Mouse (Mus musculus) lung, embryonic 15.5 days (tissue): ENCODE data around the gene Rhox11. TPM values are rescaled to one million over a fixed set of nuclear protein-coding genes. Genes with fewer than 3 reads are reported as not detected.
"Not testable (repeated sequence)": the region's sequence is repeated elsewhere in the genome, so short reads cannot be mapped to it uniquely, and the experiment has no call there.

Source experiments
- ATAC-seq: fragments of 200-750 bp; cut with Nextera tagmentation; 2 replicates; pipeline ENCODE4 v1.8.0; 2017; ENCODE audit warnings: moderate number of reproducible peaks, borderline replicate concordance; ENCODE audit not compliant: low FRiP score, low TSS enrichment; ENCODE audit errors: extremely low read depth
- H3K27ac ChIP-seq: fragments of 300-500 bp; sonication (generic); 2 replicates; pipeline ENCODE4 v1.5.1; 2015; ENCODE audit warnings: moderate library complexity, mild to moderate bottlenecking, inconsistent platforms
- H3K27me3 ChIP-seq: fragments of 300-500 bp; sonication (generic); 2 replicates; pipeline ENCODE4 v1.6.1; 2015; ENCODE audit warnings: inconsistent platforms
- H3K36me3 ChIP-seq: fragments of 300-500 bp; sonication (generic); 2 replicates; pipeline ENCODE4 v1.6.1; 2015; ENCODE audit warnings: inconsistent platforms
- H3K4me1 ChIP-seq: fragments of 300-500 bp; sonication (generic); 2 replicates; pipeline ENCODE4 v1.6.1; 2015; ENCODE audit warnings: inconsistent platforms
- H3K4me2 ChIP-seq: fragments of 300-500 bp; sonication (generic); 2 replicates; pipeline ENCODE4 v1.6.1; 2015; ENCODE audit warnings: inconsistent platforms, mild to moderate bottlenecking, moderate library complexity
- H3K4me3 ChIP-seq: fragments of 300-500 bp; sonication (generic); 2 replicates; pipeline ENCODE4 v1.5.1; 2015; ENCODE audit warnings: mild to moderate bottlenecking, inconsistent platforms
- H3K9ac ChIP-seq: fragments of 300-500 bp; sonication (generic); 2 replicates; pipeline ENCODE4 v1.6.1; 2015; ENCODE audit warnings: inconsistent platforms
- H3K9me3 ChIP-seq: fragments of 300-500 bp; sonication (generic); 2 replicates; pipeline ENCODE4 v1.6.1; 2016; ENCODE audit warnings: inconsistent platforms
- WGBS: fragments of 180-500 bp; shearing (Covaris S2); methylation state at CpG from one replicate; pipeline ENCODE4 v1.1.7; 2015; 5-methylcytosine and 5-hydroxymethylcytosine counted together
- polyA plus RNA-seq: library from polyadenylated mRNA; unstranded; fragments of >200 nt; fragmentation: Nextera tagmentation; extraction: Ambion mirVana; gene quantifications from 2 replicates; pipeline ENCODE4 v1.2.1, GENCODE M21; 2015

The Rhox11 gene
- polyA plus RNA-seq = not detected in 2 replicates

GRCm38 (mm10) chrX:38085041-38085440 lies at the start of gene Rhox11:
TSS of gene Rhox11 (minus strand) at chrX:38085141.
- Histone ChIP-seq H3K9me3 (no peaks in the 10 kb centered on the region), H3K4me2 (no peak within 1 kb of the TSS), H3K36me3 (no peaks in the 10 kb centered on the region), H3K27me3 (no peaks in the 10 kb centered on the region), H3K4me1 (no peaks in the 10 kb centered on the region), H3K9ac (no peak within 1 kb of the TSS), H3K27ac (no peak within 1 kb of the TSS), H3K4me3 (no peak within 1 kb of the TSS)
- ATAC-seq = no peak
- WGBS = 84% methylated on average over 9 of the region's 9 CpGs

- Histone ChIP-seq H3K9me3 (no peaks in the 10 kb centered on the region), H3K4me1 (no peaks in the 10 kb centered on the region), H3K4me2 (no peak overlapping the region), H3K9ac (no peak overlapping the region), H3K36me3 (no peaks in the 10 kb centered on the region), H3K27me3 (no peaks in the 10 kb centered on the region), H3K4me3 (no peak overlapping the region), H3K27ac (no peak overlapping the region)
- no peak for ATAC-seq
- WGBS = 84% methylated on average over 32 of the region's 34 CpGs
These were observed 36.5 kb upstream of the Rhox11 start for GRCm38 (mm10) chrX:38121478-38121877.

- Histone ChIP-seq H3K4me3 (no peak within 1 kb of the TSS), H3K9me3 (no peaks in the 10 kb centered on the region), H3K27ac (no peak within 1 kb of the TSS), H3K4me1 (no peaks in the 10 kb centered on the region), H3K36me3 (no peaks in the 10 kb centered on the region), H3K4me2 (no peak within 1 kb of the TSS), H3K9ac (no peak within 1 kb of the TSS), H3K27me3 (no peaks in the 10 kb centered on the region)
- WGBS = 94% methylated on average over 20 of the region's 20 CpGs
- no peak for ATAC-seq
These were observed 36.0 kb upstream of the Rhox11 start, which contains the start of gene Rhox13 for GRCm38 (mm10) chrX:38120982-38121381. TSS of gene Rhox13 (plus strand) at chrX:38121219.

- no peaks in the 10 kb centered on the region for H3K9me3 ChIP-seq
- H3K4me2 ChIP-seq = no peak within 1 kb of the TSS
- H3K27ac ChIP-seq = no peak within 1 kb of the TSS
- no peaks in the 10 kb centered on the region for H3K36me3 ChIP-seq
- H3K27me3 ChIP-seq = no peaks in the 10 kb centered on the region
- H3K4me1 ChIP-seq = no peaks in the 10 kb centered on the region
- 65% methylated on average over 4 of the region's 4 CpGs for WGBS
- ATAC-seq = no peak
- H3K4me3 ChIP-seq = no peak within 1 kb of the TSS
- no peak within 1 kb of the TSS for H3K9ac ChIP-seq
These were observed 25.9 kb upstream of the Rhox11 start, which contains the start of gene Rhox12 for GRCm38 (mm10) chrX:38110807-38111206. TSS of gene Rhox12 (minus strand) at chrX:38110907.

GRCm38 (mm10) chrX:38084226-38084625 lies 715 bp downstream of the Rhox11 start:
- ATAC-seq = no peak
- Histone ChIP-seq H3K27ac (no peak overlapping the region), H3K9me3 (no peaks in the 10 kb centered on the region), H3K4me3 (no peak overlapping the region), H3K27me3 (no peaks in the 10 kb centered on the region), H3K4me2 (no peak overlapping the region), H3K9ac (no peak overlapping the region), H3K36me3 (no peaks in the 10 kb centered on the region), H3K4me1 (no peaks in the 10 kb centered on the region)
- WGBS = 17% methylated on average over 12 of the region's 12 CpGs

GRCm38 (mm10) chrX:38066175-38066574 lies 18.8 kb downstream of the Rhox11 start, which contains the start of gene Rhox10:
TSS of gene Rhox10 (plus strand) at chrX:38066475.
- Histone ChIP-seq H3K27me3 (no peaks in the 10 kb centered on the region), H3K9me3 (no peaks in the 10 kb centered on the region), H3K36me3 (no peaks in the 10 kb centered on the region), H3K4me2 (no peak within 1 kb of the TSS), H3K27ac (no peak within 1 kb of the TSS), H3K4me3 (no peak within 1 kb of the TSS), H3K4me1 (no peaks in the 10 kb centered on the region), H3K9ac (no peak within 1 kb of the TSS)
- ATAC-seq = no peak
- 84% methylated on average over 11 of the region's 11 CpGs for WGBS

GRCm38 (mm10) chrX:38061544-38061943 lies 23.4 kb downstream of the Rhox11 start:
- H3K27ac ChIP-seq = no peak overlapping the region
- H3K4me1 ChIP-seq = no peaks in the 10 kb centered on the region
- H3K4me3 ChIP-seq = no peak overlapping the region
- no peaks in the 10 kb centered on the region for H3K36me3 ChIP-seq
- no peaks in the 10 kb centered on the region for H3K9me3 ChIP-seq
- H3K9ac ChIP-seq = no peak overlapping the region
- no peak for ATAC-seq
- no peak overlapping the region for H3K4me2 ChIP-seq
- 0% methylated on average over 1 of the region's 1 CpGs for WGBS
- H3K27me3 ChIP-seq = no peaks in the 10 kb centered on the region

GRCm38 (mm10) chrX:38043014-38043413 lies 41.9 kb downstream of the Rhox11 start, which contains the start of gene Btg1-ps2:
TSS of gene Btg1-ps2 (minus strand) at chrX:38043114.
- H3K36me3 ChIP-seq, H3K27ac ChIP-seq, H3K4me2 ChIP-seq, ATAC-seq, H3K4me3 ChIP-seq, H3K27me3 ChIP-seq, H3K9ac ChIP-seq, H3K4me1 ChIP-seq, H3K9me3 ChIP-seq: not testable (repeated sequence)

- Histone ChIP-seq H3K4me1 (no peaks in the 10 kb centered on the region), H3K36me3 (no peaks in the 10 kb centered on the region), H3K9me3 (no peaks in the 10 kb centered on the region), H3K27me3 (no peaks in the 10 kb centered on the region), H3K4me2 (no peak overlapping the region), H3K9ac (no peak overlapping the region), H3K27ac (no peak overlapping the region), H3K4me3 (no peak overlapping the region)
- WGBS = 87% methylated on average over 5 of the region's 5 CpGs
- no peak for ATAC-seq
These were observed 45.3 kb downstream of the Rhox11 start for GRCm38 (mm10) chrX:38039666-38040065.

- Histone ChIP-seq H3K27me3 (no peaks in the 10 kb centered on the region), H3K9ac (no peak overlapping the region), H3K4me3 (no peak overlapping the region), H3K4me1 (no peaks in the 10 kb centered on the region), H3K4me2 (no peak overlapping the region), H3K36me3 (no peaks in the 10 kb centered on the region), H3K9me3 (no peaks in the 10 kb centered on the region), H3K27ac (no peak overlapping the region)
- ATAC-seq = no peak
- WGBS = 63% methylated on average over 2 of the region's 2 CpGs
These were observed 51.1 kb downstream of the Rhox11 start for GRCm38 (mm10) chrX:38033841-38034240.

Other genes with a start within 250 kb of the Rhox11 start
- not detected in 2 replicates for gene Rhox8, start 206.2 kb downstream of the Rhox11 start, polyA plus RNA-seq
- not detected in 2 replicates for gene Rhox7b, start 187.9 kb downstream of the Rhox11 start, polyA plus RNA-seq
- not detected in 2 replicates for gene Rhox9, start 183.4 kb downstream of the Rhox11 start, polyA plus RNA-seq
- gene Btg1-ps1, start 66.3 kb downstream of the Rhox11 start, polyA plus RNA-seq = not detected in 2 replicates
- not detected in 2 replicates for gene Btg1-ps2, start 42.0 kb downstream of the Rhox11 start, polyA plus RNA-seq
- not detected in 2 replicates for gene Rhox10, start 18.7 kb downstream of the Rhox11 start, polyA plus RNA-seq
- not detected in 2 replicates for gene Rhox12, start 25.8 kb upstream of the Rhox11 start, polyA plus RNA-seq
- gene Rhox13, start 36.1 kb upstream of the Rhox11 start, polyA plus RNA-seq = not detected in 2 replicates
- 3.7 and 3.9 TPM in 2 replicates for gene Zbtb33, start 104.7 kb upstream of the Rhox11 start, polyA plus RNA-seq
- 19.5 and 20.8 TPM in 2 replicates for gene Tmem255a, start 167.3 kb upstream of the Rhox11 start, polyA plus RNA-seq
- 0.05 and 0.43 TPM in 2 replicates for gene Atp1b4, start 231.0 kb upstream of the Rhox11 start, polyA plus RNA-seq